Mouse (Mus musculus): ENCODE results near the gene Nop2. TPM values are rescaled to one million over a fixed set of nuclear protein-coding genes. Genes with fewer than 3 reads are reported as not detected.
"Not testable (repeated sequence)": the region's sequence is repeated elsewhere in the genome, so short reads cannot be mapped to it uniquely, and the experiment has no call there.

Nop2 gene
- total RNA-seq, 4 experiments from 2014 or later, result 33.0 to 33.9 (median 33.5) TPM

- DNase-seq (ENCODE audit: low spot score in 2 of 2), result no peak
Observed at GRCm38 (mm10) chr6:125153018-125153389, 21.3 kb downstream of the Nop2 start.

DNA sequence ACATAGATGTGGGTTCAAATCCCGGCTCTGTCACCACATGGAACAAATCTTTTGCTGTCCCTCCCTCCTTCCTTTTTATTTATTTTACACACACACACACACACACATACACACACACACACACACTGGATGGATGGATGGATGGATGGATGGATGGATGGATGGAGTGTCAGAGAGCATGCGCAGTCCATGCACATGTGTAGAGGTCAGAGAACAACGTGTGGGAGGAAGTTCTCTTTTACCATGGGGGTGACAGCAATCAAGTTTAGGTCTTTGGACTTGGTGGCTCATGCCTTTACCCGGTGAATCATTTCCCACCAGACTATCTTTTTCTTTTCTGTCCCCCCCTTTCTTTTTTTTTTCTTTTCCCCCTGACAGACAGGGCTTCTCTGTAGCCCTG is 22.0 kb downstream of the Nop2 start:
- no peak for DNase-seq (ENCODE audit: low spot score in 2 of 2)

DNA sequence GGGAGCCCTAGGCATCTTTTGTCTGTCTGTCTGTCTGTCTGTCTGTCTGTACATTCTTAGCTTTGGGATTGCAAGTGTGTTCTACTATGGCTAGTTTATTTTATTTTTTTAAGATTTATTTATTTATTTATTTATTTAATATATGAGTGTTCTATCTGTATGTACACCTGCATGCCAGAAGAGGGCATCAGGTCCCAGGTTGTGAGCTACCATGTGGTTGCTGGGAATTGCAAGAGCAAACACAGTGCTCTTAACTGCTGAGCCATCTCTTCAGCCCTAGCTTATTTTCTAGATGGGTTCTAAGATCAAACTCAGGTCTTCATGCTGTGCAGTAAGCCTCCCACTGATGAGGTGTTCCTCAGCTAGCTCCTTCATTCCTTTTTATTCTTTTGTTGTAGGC is 22.8 kb downstream of the Nop2 start:
- DNase-seq (ENCODE audit: low spot score in 2 of 2), result no peak

- DNase-seq (ENCODE audit: low spot score in 2 of 2), result no peak
Observed at GRCm38 (mm10) chr6:125155262-125155661, 23.6 kb downstream of the Nop2 start.

DNA sequence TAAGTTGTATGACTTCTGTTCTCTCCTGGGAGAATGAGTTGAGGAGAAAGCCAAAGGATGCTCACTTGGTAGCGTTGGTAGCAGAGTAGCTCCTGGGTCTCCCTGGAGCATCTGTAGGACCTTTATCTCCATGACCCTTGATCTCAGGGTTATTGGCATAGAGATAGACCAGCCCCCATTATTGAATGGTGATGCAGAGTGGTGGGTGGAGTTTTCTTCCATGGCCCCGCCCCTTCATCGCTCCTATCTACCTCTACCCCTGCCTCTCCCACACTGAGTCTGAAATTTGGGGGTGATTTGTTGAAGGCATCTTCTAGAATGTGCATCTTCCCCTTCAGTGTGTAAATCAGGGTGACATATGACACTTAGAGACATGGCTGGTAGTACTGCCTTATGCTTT is 24.8 kb downstream of the Nop2 start:
- no peak for DNase-seq (ENCODE audit: low spot score in 2 of 2)

- DNase-seq (ENCODE audit: low spot score in 2 of 2), result no peak
Observed at GRCm38 (mm10) chr6:125156903-125157614, 25.4 kb downstream of the Nop2 start.

- DNase-seq (ENCODE audit: low spot score in 2 of 2), result no peak
Observed at GRCm38 (mm10) chr6:125158944-125159492, 27.3 kb downstream of the Nop2 start.

DNA sequence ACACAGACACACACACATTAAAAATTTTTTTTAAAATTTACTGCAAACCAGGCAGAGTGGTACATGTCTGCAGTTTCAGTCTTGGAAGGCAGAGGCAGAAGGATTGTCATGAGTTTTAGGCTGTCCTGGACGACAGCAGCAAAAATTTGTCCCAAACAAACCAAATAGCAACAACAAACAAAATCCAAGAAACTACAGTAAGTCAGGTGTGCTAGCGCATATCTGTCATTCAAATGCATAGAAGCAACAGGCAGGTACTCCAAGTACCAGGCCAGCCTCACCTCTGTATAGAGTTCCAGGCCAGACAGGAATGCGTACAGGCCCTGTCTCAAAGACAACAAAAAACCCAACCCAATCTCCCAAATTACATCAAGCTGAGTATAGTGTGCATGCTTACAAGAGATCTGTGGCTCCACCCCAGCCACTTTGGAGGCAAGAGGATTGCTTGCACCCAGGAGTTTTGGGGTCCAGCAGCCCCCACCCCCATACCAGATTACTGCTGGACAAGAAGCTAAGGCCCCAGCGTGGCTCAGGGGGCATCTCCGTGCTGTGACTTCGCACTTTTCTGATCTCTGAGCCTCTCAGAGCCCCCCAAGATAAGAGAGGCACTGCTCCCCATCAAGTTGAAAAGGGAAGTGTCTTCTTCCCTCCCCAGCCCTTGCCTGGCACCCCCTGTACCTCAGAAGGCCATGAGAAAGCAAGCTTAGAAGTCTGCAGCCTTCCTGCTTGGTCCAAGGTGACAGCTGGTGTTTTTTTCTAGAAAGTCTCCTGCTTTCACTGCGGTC is 28.3 kb downstream of the Nop2 start:
- no peak for DNase-seq (ENCODE audit: low spot score in 2 of 2)

DNA sequence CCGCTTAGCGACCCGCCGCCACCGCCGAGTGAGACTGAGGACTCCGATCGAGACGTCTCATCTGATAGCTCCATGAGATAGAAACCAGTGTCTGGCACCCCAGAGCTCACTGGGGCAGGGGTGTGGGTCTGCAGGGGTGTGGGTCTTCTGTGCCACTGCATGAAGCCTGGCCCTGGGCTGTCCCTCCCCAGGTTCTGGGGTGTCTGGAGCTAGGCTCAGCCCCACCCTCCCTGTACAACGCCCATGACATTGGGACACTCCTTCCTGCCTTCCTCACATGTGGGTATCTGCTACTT is 28.8 kb downstream of the Nop2 start:
- no peak for DNase-seq (ENCODE audit: low spot score in 2 of 2)

DNA sequence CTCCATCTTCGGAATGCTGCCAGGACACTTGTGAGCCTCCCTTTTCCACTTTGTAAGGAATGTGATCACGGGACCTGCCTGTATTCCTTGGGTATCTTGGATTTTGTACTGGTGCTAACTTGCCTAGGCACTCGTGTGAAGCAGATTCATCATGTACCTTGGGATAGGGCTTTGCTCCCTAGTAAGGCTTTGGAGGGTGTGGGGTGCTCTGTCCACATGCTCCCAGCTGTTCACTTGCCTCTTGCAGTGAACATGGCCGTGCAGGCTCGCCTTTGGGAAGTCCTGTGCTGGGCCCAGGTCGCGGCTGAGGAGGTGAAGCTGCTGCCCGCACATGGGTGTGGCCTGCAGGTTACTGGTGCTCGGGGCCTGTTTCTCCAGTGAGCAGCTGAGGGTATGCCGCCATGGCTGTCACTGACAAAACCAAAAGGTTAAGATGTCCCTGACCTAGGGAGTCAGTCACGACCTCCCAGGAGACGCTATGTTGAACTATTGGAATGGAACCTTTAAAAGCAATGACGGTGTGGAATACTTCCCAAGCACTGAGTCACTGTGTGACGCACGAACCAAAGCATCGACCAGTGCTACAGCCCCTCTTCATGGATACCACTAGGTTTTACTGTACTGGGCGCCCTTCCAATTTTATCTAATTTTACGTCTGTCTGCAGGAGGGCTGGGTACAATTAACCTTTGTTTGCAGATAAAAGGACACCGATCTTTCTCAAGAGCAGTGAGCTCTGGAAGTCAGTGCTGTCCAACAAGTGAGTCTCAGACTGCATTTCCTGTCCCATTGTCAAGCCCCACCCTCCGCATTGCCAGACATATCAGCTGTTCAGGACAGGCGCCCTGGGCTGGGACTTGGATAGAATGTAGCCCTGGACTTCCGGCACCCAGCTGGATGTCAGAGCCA is 29.4 kb downstream of the Nop2 start:
- peak in 1 of 2 experiments; percentile 55 for DNase-seq (ENCODE audit: low spot score in 2 of 2)

- DNase-seq (ENCODE audit: low spot score in 2 of 2), result peak in 1 of 2 experiments; percentile 69
Observed at GRCm38 (mm10) chr6:125161971-125162370, 30.3 kb downstream of the Nop2 start.

DNA sequence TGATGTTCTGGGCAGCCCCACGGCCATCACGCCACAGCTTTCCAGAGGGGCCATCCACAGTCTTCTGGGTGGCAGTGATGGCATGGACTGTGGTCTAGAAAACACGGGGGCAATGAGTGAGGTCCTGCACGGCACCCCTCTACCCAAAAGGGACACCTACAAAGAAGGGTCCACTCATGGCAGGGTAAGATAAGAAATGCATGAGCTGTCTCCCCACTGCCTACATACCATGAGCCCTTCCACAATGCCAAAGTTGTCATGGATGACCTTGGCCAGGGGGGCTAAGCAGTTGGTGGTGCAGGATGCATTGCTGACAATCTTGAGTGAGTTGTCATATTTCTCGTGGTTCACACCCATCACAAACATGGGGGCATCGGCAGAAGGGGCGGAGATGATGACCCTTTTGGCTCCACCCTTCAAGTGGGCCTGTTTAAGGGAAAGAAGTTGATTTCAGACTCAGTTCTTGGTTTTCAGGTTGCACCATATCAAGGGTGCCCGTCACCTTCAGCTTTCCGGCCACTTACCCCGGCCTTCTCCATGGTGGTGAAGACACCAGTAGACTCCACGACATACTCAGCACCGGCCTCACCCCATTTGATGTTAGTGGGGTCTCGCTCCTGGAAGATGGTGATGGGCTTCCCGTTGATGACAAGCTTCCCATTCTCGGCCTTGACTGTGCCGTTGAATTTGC is 31.1 kb downstream of the Nop2 start:
- DNase-seq (ENCODE audit: low spot score in 2 of 2), result not testable (repeated sequence)

GRCm38 (mm10) chr6:125163801-125164657 is 32.3 kb downstream of the Nop2 start:
- DNase-seq (ENCODE audit: low spot score in 2 of 2), result peak in 1 of 2 experiments; percentile 79

DNA sequence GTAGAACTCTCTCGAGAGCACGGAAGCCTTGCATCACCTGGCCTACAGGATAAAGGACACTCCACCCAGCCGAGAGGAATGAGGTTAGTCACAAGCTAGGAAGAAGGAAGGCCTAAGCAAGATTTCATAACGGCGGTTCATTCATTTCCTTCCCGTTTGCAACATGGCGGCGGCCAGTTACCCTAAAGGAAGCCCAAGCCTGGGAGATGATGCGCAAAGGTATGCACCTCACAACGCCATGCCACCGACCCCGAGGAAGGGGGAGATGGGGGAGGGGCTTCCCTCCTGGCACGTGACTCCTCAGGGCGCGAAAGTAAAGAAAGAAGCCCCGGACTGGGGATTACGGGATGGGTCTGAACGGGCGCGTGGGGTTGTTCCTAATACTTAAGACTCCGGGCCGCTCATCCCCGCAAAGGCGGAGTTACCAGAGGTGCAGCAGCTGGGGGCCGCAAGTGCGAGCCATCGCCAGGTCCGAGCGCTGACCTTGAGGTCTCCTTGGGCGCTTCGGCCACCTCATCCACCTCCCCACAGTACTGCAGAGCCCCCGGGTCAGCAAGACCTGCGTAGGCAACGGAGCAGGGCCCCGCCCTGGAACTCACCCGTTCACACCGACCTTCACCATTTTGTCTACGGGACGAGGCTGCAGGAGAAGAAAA is 33.1 kb downstream of the Nop2 start:
- DNase-seq (ENCODE audit: low spot score in 2 of 2), result no peak

DNA sequence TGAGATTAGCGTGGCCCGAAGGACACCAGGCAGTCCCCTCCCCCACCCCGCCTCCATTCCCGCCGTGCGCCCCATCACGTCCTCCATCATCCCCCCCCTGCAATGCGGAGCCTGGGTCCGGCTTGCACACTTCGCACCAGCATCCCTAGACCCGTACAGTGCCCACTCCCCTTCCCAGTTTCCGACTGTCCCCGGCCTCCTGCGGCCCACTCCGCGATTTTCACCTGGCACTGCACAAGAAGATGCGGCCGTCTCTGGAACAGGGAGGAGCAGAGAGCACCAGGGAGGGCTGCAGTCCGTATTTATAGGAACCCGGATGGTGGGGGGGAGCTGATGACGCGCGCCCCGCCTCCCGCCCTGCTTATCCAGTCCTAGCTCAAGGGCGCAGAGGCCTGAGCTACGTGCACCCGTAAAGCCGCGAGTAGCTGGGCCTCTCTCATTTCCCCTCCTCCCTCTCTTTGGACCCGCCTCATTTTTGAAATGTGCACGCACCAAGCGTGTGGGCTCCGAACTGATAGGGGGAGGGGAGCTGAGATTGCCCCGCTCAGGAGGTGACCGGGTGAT is 33.7 kb downstream of the Nop2 start:
- peak; percentile 97 to 98 for DNase-seq (ENCODE audit: low spot score in 2 of 2)

DNA sequence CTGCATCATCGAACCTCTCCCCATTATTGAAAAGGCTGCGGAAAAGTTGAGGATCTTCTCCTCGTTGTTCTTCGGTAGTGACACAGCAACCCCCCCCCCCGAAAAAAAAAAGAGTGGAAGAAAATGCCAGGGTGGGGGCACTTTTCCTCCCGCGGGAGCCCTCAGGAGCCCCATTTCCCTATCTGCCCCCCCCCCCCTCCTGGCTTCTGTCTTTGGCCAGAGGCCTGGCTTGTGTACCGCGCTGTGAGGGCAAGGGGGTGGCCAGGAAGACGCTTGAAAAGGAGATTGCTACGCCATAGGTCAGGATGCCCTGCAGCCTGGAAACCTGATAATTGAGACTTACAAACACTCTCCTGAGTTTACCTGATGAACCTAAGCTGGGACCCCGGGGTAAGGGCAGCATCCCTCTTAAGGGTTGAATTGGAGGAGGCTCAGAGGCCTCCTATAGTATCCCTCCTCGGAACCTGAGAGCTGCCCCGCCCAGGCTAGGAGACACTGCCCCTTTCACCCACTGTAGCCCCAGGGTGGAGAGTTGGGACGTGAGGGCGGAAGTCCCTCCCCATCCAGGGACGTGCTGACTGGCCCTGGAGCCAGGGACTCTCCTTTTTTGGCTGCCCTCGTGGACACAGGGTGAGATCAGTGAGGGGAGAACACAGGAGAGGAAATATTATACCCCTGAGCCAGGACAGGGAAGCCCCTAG is 34.5 kb downstream of the Nop2 start, which contains the start of gene Gapdh:
Gene Gapdh (minus strand): TSS at position 417 of the 701 bp plus-strand sequence.
- DNase-seq (ENCODE audit: low spot score in 2 of 2), result no peak

- no peak for DNase-seq (ENCODE audit: low spot score in 2 of 2)
Observed at GRCm38 (mm10) chr6:125166861-125167650, 35.3 kb downstream of the Nop2 start.

- no peak for DNase-seq (ENCODE audit: low spot score in 2 of 2)
Observed at GRCm38 (mm10) chr6:125168086-125168485, 36.4 kb downstream of the Nop2 start.

Measured in layer of hippocampus, adult 8-10 months (tissue).